Mouse (Mus musculus): Measurements from ENCODE around the gene Gm3047. TPM values are rescaled to one million over a fixed set of nuclear protein-coding genes. Genes with fewer than 3 reads are reported as not detected.
"Not testable (repeated sequence)": the region's sequence is repeated elsewhere in the genome, so short reads cannot be mapped to it uniquely, and the experiment has no call there.

Gm3047 gene
- not detected in 2 replicates for total RNA-seq (2014; rRNA removed)
- polyA plus RNA-seq (2015; fragmentation: Nextera tagmentation; extraction: Ambion mirVana) = not detected in 2 replicates

- no CpG with 5 or more reads among the region's 2 CpGs for whole genome bisulfite sequencing
- H3K9me3 ChIP-seq (ENCODE audit: low read length); H3K4me1 ChIP-seq (ENCODE audit: insufficient read depth, low read length): not testable (repeated sequence)
Measured at GRCm38 (mm10) chr14:4555105-4555504, at the start of gene Gm3047. Gene Gm3047, plus strand, starts transcription at chr14:4555405.

More at GRCm38 (mm10) chr14:4555105-4555504, at the start of gene Gm3047:
- ATAC-seq; H3K27me3 ChIP-seq (ENCODE audit: insufficient read depth, low read length); DNase-seq (ENCODE audit: low spot score); H3K4me2 ChIP-seq (ENCODE audit: low read depth, low read length); H3K36me3 ChIP-seq (ENCODE audit: insufficient read depth, low read length); H3K4me3 ChIP-seq (ENCODE audit: low read length); H3K9ac ChIP-seq (replicated peaks; ENCODE audit: low read length); H3K27ac ChIP-seq: not testable (repeated sequence)

Other genes with a start within 250 kb of the Gm3047 start
- gene Gm3149, start 238.1 kb upstream of the Gm3047 start, total RNA-seq (2014; rRNA removed) = not detected in 2 replicates
- gene Gm3149, start 238.1 kb upstream of the Gm3047 start, polyA plus RNA-seq (2015; fragmentation: Nextera tagmentation; extraction: Ambion mirVana) = not detected in 2 replicates
- gene 2610042L04Rik, start 220.6 kb upstream of the Gm3047 start, total RNA-seq (2014; rRNA removed) = 2.8 and 4.2 TPM in 2 replicates
- gene 2610042L04Rik, start 220.6 kb upstream of the Gm3047 start, polyA plus RNA-seq (2015; fragmentation: Nextera tagmentation; extraction: Ambion mirVana) = 4.9 and 7.0 TPM in 2 replicates
- gene Gm3159, start 157.9 kb upstream of the Gm3047 start, total RNA-seq (2014; rRNA removed) = not detected in 2 replicates
- gene Gm3159, start 157.9 kb upstream of the Gm3047 start, polyA plus RNA-seq (2015; fragmentation: Nextera tagmentation; extraction: Ambion mirVana) = not detected in 2 replicates
- 1.1 and 1.5 TPM in 2 replicates for gene Gm3164, start 140.0 kb upstream of the Gm3047 start, total RNA-seq (2014; rRNA removed)
- gene Gm3164, start 140.0 kb upstream of the Gm3047 start, polyA plus RNA-seq (2015; fragmentation: Nextera tagmentation; extraction: Ambion mirVana) = 4.1 and 6.4 TPM in 2 replicates
- gene Gm3173, start 124.4 kb upstream of the Gm3047 start, total RNA-seq (2014; rRNA removed) = 13.8 TPM in 1 of 2 replicates, not detected in the other
- 2.0 TPM in 2 replicates for gene Gm3173, start 124.4 kb upstream of the Gm3047 start, polyA plus RNA-seq (2015; fragmentation: Nextera tagmentation; extraction: Ambion mirVana)
- not detected in 2 replicates for gene Gm3182, start 73.7 kb upstream of the Gm3047 start, total RNA-seq (2014; rRNA removed)
- not detected in 2 replicates for gene Gm3182, start 73.7 kb upstream of the Gm3047 start, polyA plus RNA-seq (2015; fragmentation: Nextera tagmentation; extraction: Ambion mirVana)
- 0.31 TPM in 1 of 2 replicates, not detected in the other for gene Gm8159, start 76.9 kb downstream of the Gm3047 start, total RNA-seq (2014; rRNA removed)
- gene Gm8159, start 76.9 kb downstream of the Gm3047 start, polyA plus RNA-seq (2015; fragmentation: Nextera tagmentation; extraction: Ambion mirVana) = 0.23 TPM in 1 of 2 replicates, not detected in the other
- 0.63 and 4.5 TPM in 2 replicates for gene Gm3239, start 108.8 kb downstream of the Gm3047 start, total RNA-seq (2014; rRNA removed)
- gene Gm3239, start 108.8 kb downstream of the Gm3047 start, polyA plus RNA-seq (2015; fragmentation: Nextera tagmentation; extraction: Ambion mirVana) = 0.79 and 1.3 TPM in 2 replicates
- gene Gm7876, start 153.8 kb downstream of the Gm3047 start, total RNA-seq (2014; rRNA removed) = not detected in 2 replicates
- not detected in 2 replicates for gene Gm7876, start 153.8 kb downstream of the Gm3047 start, polyA plus RNA-seq (2015; fragmentation: Nextera tagmentation; extraction: Ambion mirVana)
- gene Gm3252, start 171.4 kb downstream of the Gm3047 start, total RNA-seq (2014; rRNA removed) = 0.84 and 2.4 TPM in 2 replicates
- gene Gm3252, start 171.4 kb downstream of the Gm3047 start, polyA plus RNA-seq (2015; fragmentation: Nextera tagmentation; extraction: Ambion mirVana) = 2.6 and 3.2 TPM in 2 replicates
- gene Gm9602, start 220.9 kb downstream of the Gm3047 start, total RNA-seq (2014; rRNA removed) = not detected in 2 replicates
- not detected in 2 replicates for gene Gm9602, start 220.9 kb downstream of the Gm3047 start, polyA plus RNA-seq (2015; fragmentation: Nextera tagmentation; extraction: Ambion mirVana)

Data from hindbrain, postnatal 0 days (tissue).